Mouse (Mus musculus): Measurements from ENCODE around the gene Ybx3. TPM values are rescaled to one million over a fixed set of nuclear protein-coding genes. Genes with fewer than 3 reads are reported as not detected.

Ybx3 gene
- polyA plus RNA-seq, 1 experiment from 2014 or later = 72.9 TPM

- Histone ChIP-seq H3K4me3 (ENCODE audit: inconsistent target) (no peak overlapping the region), H3K36me3 (ENCODE audit: inconsistent target) (no peaks in the 10 kb centered on the region), H3K79me2 (ENCODE audit: inconsistent target) (no peaks in the 10 kb centered on the region), H3K27ac (no peak overlapping the region)
- 78% methylated on average over 3 of the region's 3 CpGs for WGBS (ENCODE audit: missing documents)
These were observed 66.2 kb downstream of the Ybx3 start for GRCm38 (mm10) chr6:131321854-131322639.

- Histone ChIP-seq H3K36me3 (ENCODE audit: inconsistent target) (no peaks in the 10 kb centered on the region), H3K79me2 (ENCODE audit: inconsistent target) (no peaks in the 10 kb centered on the region), H3K4me3 (ENCODE audit: inconsistent target) (no peak overlapping the region), H3K27ac (no peak overlapping the region)
- 87% methylated on average over 7 of the region's 7 CpGs for WGBS (ENCODE audit: missing documents)
These were observed 71.8 kb downstream of the Ybx3 start for GRCm38 (mm10) chr6:131316155-131317101.

Other genes with a start within 250 kb of the Ybx3 start
- 0.55 to 3.9 TPM (median 0.69 TPM) in 3 replicates for gene Klra2, start 141.1 kb downstream of the Ybx3 start, polyA plus RNA-seq (2018)
- 8.6 to 19.9 TPM (median 11.8 TPM) in 3 replicates for gene Magohb, start 95.2 kb downstream of the Ybx3 start, polyA plus RNA-seq (2018)
- gene Styk1, start 34.9 kb downstream of the Ybx3 start, polyA plus RNA-seq (2018) = not detected in 3 replicates
- gene 5430401F13Rik, start 97.9 kb upstream of the Ybx3 start, polyA plus RNA-seq (2018) = not detected in 3 replicates
- not detected in 3 replicates for gene Gm6619, start 97.9 kb upstream of the Ybx3 start, polyA plus RNA-seq (2018)
- not detected in 3 replicates for gene Tas2r130, start 242.4 kb upstream of the Ybx3 start, polyA plus RNA-seq (2018)